Mouse (Mus musculus) limb, embryonic 14.5 days (tissue): Measurements from ENCODE around the gene Ddx39. TPM values are rescaled to one million over a fixed set of nuclear protein-coding genes. Genes with fewer than 3 reads are reported as not detected.

ENCODE experiments used
- ATAC-seq: fragments of 200-750 bp; cut with Nextera tagmentation; 2 replicates; pipeline ENCODE4 v1.8.0; 2017; ENCODE audit warnings: low read depth, moderate number of reproducible peaks, moderate TSS enrichment; ENCODE audit not compliant: low FRiP score
- DNase-seq: peaks from one replicate; pipeline ENCODE4 v3.0.0-alpha.2; 2015; ENCODE audit warnings: low spot score
- H3K27ac ChIP-seq: fragments of 300-500 bp; sonication (generic); replicated peaks from 2 replicates; pipeline ENCODE4 v1.5.1; 2014; ENCODE audit warnings: low read depth, mild to moderate bottlenecking, low read length, moderate library complexity, mixed read lengths
- H3K27me3 ChIP-seq: fragments of 300-500 bp; sonication (generic); 2 replicates; pipeline ENCODE4 v1.6.1; 2014; ENCODE audit warnings: low read length, mixed read lengths; ENCODE audit not compliant: control insufficient read depth, insufficient read depth
- H3K36me3 ChIP-seq: fragments of 300-500 bp; sonication (generic); 2 replicates; pipeline ENCODE4 v1.6.1; 2014; ENCODE audit warnings: mild to moderate bottlenecking, low read length, moderate library complexity, mixed read lengths; ENCODE audit not compliant: control insufficient read depth, insufficient read depth
- H3K4me1 ChIP-seq: fragments of 300-500 bp; sonication (generic); 2 replicates; pipeline ENCODE4 v1.6.1; 2014; ENCODE audit warnings: antibody characterized with exemption, low read length, mixed read lengths; ENCODE audit not compliant: control insufficient read depth, insufficient read depth
- H3K4me2 ChIP-seq: fragments of 300-500 bp; sonication (generic); replicated peaks from 2 replicates; pipeline ENCODE4 v1.6.1; 2014; ENCODE audit warnings: low read depth, mild to moderate bottlenecking, low read length, moderate library complexity; ENCODE audit not compliant: severe bottlenecking
- H3K4me3 ChIP-seq: fragments of 300-500 bp; sonication (generic); replicated peaks from 2 replicates; pipeline ENCODE4 v1.5.1; 2014; ENCODE audit warnings: low read length
- H3K9ac ChIP-seq: fragments of 300-500 bp; sonication (generic); 2 replicates; pipeline ENCODE4 v1.6.1; 2014; ENCODE audit warnings: mild to moderate bottlenecking, low read depth, low read length, moderate library complexity; ENCODE audit not compliant: severe bottlenecking
- H3K9me3 ChIP-seq: fragments of 300-500 bp; sonication (generic); 2 replicates; pipeline ENCODE4 v1.6.1; 2016; ENCODE audit warnings: low read length; ENCODE audit not compliant: control insufficient read depth
- POLR2A ChIP-seq: fragments of 200-500 bp; IDR thresholded peaks from 2 replicates; pipeline ENCODE4 v1.8.0; 2012; ENCODE audit warnings: inconsistent platforms, mild to moderate bottlenecking, moderate library complexity, borderline replicate concordance; ENCODE audit not compliant: insufficient read depth, insufficient read length; ENCODE audit errors: extremely low read depth
- WGBS: fragments of 180-500 bp; shearing (Covaris S2); extraction: QIAGEN DNeasy Blood & Tissue Kit; methylation state at CpG from one replicate; pipeline ENCODE4 v1.1.7; 2014; 5-methylcytosine and 5-hydroxymethylcytosine counted together
- polyA plus RNA-seq, 2 experiments: library from polyadenylated mRNA; depleted of rRNA in 1 of 2; stranded (reverse) in 1 of 2; unstranded in 1 of 2; fragments of >200 nt; fragmentation: Nextera tagmentation in 1 of 2; extraction: Ambion mirVana in 1 of 2; gene quantifications; 2 replicates each; pipeline versions ENCODE4 v1.2.1 to v1.2.3; 2012 to 2014

Gene Ddx39
- polyA plus RNA-seq, 2 experiments = 81.1 to 111 TPM

DNA sequence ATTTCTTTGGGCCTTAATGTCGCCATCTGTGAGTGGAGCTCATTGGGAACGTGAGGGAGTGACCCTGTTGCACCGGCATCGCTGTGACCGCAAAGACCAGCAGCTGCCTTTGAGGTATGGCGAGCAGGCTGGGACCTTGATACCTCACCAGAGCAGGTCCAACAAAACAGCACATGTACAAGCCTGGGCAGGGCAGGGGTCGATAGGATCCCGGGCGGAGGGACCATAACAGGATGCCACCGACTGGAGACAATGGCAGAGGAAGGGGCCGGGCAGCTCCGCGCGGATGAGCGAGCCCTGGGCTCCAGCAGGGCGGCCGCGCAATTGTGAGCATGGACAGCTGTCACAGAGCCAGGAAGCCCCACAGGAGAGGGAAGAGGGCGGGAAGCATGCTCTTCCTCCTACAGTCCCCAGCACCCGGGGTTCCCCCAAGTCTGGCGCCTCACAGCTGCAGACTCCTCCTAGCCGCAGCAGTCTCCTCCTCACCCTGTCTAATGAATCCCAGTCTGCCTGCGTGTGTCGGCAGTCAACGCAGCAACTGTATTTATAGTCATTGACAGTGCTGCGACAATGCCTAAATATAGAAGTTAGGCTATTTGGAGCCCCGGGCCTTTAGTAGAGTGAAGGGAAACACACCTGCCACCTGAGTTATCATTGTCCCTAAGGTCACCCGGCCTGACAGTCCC lies 32.8 kb downstream of the Ddx39 start:
- H3K9ac ChIP-seq = peak overlapping the region; percentile 47
- no peaks in the 10 kb centered on the region for H3K36me3 ChIP-seq

DNA sequence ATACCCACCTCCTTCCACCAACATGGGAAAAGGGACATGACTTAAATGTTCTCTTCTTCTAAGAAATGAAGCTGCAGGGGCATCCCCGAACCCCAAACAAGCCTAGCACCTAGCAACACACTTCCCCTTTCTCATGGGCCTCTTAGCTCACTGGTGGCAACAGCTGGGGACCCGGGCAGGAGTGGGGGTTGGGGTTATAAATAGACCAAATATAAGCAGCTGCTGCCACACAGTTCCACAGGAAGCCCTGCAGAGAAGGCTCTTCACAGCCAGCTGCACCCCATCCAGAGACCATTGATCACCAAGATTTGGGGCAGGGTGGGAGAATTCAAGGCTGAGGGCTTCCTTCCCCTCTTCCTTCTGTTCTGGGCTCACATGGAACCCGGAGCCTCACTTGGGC lies 33.7 kb downstream of the Ddx39 start:
- no peak overlapping the region for H3K9ac ChIP-seq
- DNase-seq (peak; percentile 52), ATAC-seq (peak; percentile 68)
- H3K4me3 ChIP-seq = no peak overlapping the region
- H3K9me3 ChIP-seq = no peaks in the 10 kb centered on the region
- TF ChIP-seq POLR2A = no peak
- H3K4me2 ChIP-seq = no peak overlapping the region
- peaks cover 8% of the 10 kb centered on the region; the same call in 1 of the 2 replicates for H3K4me1 ChIP-seq
- no peak overlapping the region for H3K27ac ChIP-seq
- no peaks in the 10 kb centered on the region for H3K36me3 ChIP-seq
- H3K27me3 ChIP-seq = peaks cover 8% of the 10 kb centered on the region; the same call in 1 of the 2 replicates
- WGBS = 39% methylated on average over 3 of the region's 3 CpGs

More for the DNA sequence above, 32.8 kb downstream of the Ddx39 start:
- DNase-seq (peak; percentile 51), ATAC-seq (peak; percentile 85)
- H3K4me2 ChIP-seq = peak overlapping the region; percentile 57
- WGBS = 5% methylated on average over 26 of the region's 28 CpGs
- H3K9me3 ChIP-seq = no peaks in the 10 kb centered on the region
- peaks cover 8% of the 10 kb centered on the region; the same call in 1 of the 2 replicates for H3K4me1 ChIP-seq
- no peak for TF ChIP-seq POLR2A
- peak overlapping the region; percentile 48; the same call in 1 of the 2 replicates for H3K27ac ChIP-seq
- H3K4me3 ChIP-seq = peak overlapping the region; percentile 31
- H3K27me3 ChIP-seq = peaks cover 8% of the 10 kb centered on the region; the same call in 1 of the 2 replicates

DNA sequence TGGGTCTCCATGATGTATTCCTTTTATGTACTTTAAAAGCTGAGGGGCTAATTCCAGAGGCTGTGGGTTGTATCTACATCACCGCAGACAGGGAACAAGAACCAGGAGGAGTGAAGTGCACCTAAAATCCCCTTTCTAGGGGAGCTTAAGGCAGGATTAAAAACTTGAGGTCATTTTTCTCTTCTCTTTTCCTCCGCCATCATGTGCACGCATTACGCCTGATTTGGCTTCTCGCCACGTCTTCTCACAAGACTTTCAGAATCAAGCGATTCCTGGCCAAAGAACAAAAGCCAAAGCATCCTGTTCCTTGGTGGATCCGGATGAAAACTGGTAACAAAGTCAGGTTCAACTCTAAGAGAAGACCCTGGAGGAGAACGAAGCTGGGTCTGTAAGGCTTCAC lies 34.3 kb downstream of the Ddx39 start:
- peaks cover 8% of the 10 kb centered on the region; the same call in 1 of the 2 replicates for H3K4me1 ChIP-seq
- no peak overlapping the region for H3K4me3 ChIP-seq
- no peak for DNase-seq
- no peak overlapping the region for H3K9ac ChIP-seq
- 83% methylated on average over 9 of the region's 9 CpGs for WGBS
- H3K27ac ChIP-seq = no peak overlapping the region
- H3K4me2 ChIP-seq = no peak overlapping the region
- peaks cover 8% of the 10 kb centered on the region; the same call in 1 of the 2 replicates for H3K27me3 ChIP-seq
- no peak for ATAC-seq
- no peaks in the 10 kb centered on the region for H3K36me3 ChIP-seq
- H3K9me3 ChIP-seq = no peaks in the 10 kb centered on the region
- TF ChIP-seq POLR2A = no peak

DNA sequence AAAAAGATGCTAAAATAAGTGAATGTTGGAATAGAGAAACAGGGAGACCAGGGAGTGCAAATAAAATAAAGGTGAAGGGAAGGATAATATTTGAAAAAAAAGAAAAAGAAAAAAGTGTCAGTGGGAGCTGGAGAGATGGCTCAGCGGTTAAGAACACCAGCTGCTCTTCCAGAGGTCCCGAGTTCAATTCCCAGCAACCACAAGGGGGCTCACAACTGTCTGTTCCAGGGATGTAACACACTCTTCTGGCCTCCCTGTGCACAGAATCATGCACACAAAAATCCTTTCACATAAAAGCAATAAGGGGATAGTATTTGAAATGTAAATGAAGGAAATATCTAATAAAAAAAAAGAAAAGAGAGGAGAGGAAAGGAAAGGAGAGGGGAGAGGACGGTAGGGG lies 39.2 kb downstream of the Ddx39 start:
- Histone ChIP-seq H3K4me2 (no peak overlapping the region), H3K27me3 (no peaks in the 10 kb centered on the region), H3K9ac (no peak overlapping the region), H3K36me3 (no peaks in the 10 kb centered on the region), H3K9me3 (no peaks in the 10 kb centered on the region), H3K4me3 (no peak overlapping the region), H3K27ac (no peak overlapping the region), H3K4me1 (no peaks in the 10 kb centered on the region)
- WGBS = 60% methylated on average over 3 of the region's 3 CpGs
- DNase-seq (no peak), ATAC-seq (no peak)
- TF ChIP-seq POLR2A = no peak

DNA sequence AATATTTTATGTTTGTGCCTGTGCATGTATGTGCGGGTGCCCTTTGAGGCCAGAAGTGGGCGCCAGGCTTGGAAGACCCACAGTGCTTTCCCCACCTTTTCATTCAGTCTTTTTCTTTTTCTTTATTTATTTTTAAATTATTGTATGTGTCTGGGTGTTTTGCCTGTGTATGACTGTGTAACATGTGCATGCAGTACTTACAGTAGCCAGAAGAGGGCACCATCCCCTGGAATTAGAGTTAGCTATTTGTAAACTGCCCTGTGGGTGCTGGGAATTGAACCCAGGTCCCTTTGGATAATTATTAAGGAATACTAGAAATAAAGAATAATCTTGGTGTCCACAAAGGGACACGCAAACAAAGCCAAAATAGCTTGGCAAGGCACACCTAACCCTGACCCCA lies 41.3 kb downstream of the Ddx39 start:
- DNase-seq (no peak), ATAC-seq (no peak)
- H3K27me3 ChIP-seq = no peaks in the 10 kb centered on the region
- H3K9me3 ChIP-seq = no peaks in the 10 kb centered on the region
- H3K4me3 ChIP-seq = no peak overlapping the region
- no peak overlapping the region for H3K27ac ChIP-seq
- no peak overlapping the region for H3K9ac ChIP-seq
- H3K36me3 ChIP-seq = no peaks in the 10 kb centered on the region
- WGBS = 97% methylated on average over 3 of the region's 3 CpGs
- H3K4me2 ChIP-seq = no peak overlapping the region
- no peak for TF ChIP-seq POLR2A
- H3K4me1 ChIP-seq = no peaks in the 10 kb centered on the region
